Mouse (Mus musculus) macrophage (primary cell): Measurements from ENCODE around the gene Per1. TPM values are rescaled to one million over a fixed set of nuclear protein-coding genes. Genes with fewer than 3 reads are reported as not detected.

ENCODE experiments used
- H3K27ac ChIP-seq: fragments of 350-480 bp; formaldehyde crosslinking; 2 replicates; pipeline ENCODE4 v1.9.0; 2021
- H3K36me3 ChIP-seq: fragments of 350-480 bp; formaldehyde crosslinking; 2 replicates; pipeline ENCODE4 v1.9.0; 2021; ENCODE audit errors: inconsistent target
- H3K4me3 ChIP-seq: fragments of 350-480 bp; formaldehyde crosslinking; 2 replicates; pipeline ENCODE4 v1.9.0; 2021; ENCODE audit errors: inconsistent target
- H3K79me2 ChIP-seq: fragments of 350-480 bp; formaldehyde crosslinking; 2 replicates; pipeline ENCODE4 v1.9.0; 2021; ENCODE audit errors: inconsistent target
- WGBS: methylation state at CpG from one replicate; pipeline ENCODE4 v1.1.7; 2026; ENCODE audit warnings: inconsistent platforms; ENCODE audit not compliant: missing documents; 5-methylcytosine and 5-hydroxymethylcytosine counted together
- polyA plus RNA-seq: library from polyadenylated mRNA; stranded (reverse); fragments of 250-400 nt; gene quantifications from 3 replicates; pipeline ENCODE4 v1.2.4, GENCODE M21; 2018; ENCODE audit warnings: inconsistent platforms

Per1 gene
- polyA plus RNA-seq, 1 experiment from 2014 or later: 17.5 TPM

- Histone ChIP-seq H3K36me3 (no peaks in the 10 kb centered on the region), H3K4me3 (peak overlapping the region; percentile 53), H3K27ac (no peak overlapping the region), H3K79me2 (no peaks in the 10 kb centered on the region)
- WGBS: 7% methylated on average over 20 of the region's 20 CpGs
Measured at GRCm38 (mm10) chr11:69125919-69126705, 31.1 kb downstream of the Per1 start.

- 71% methylated on average over 2 of the region's 2 CpGs for WGBS
- Histone ChIP-seq H3K79me2 (no peaks in the 10 kb centered on the region), H3K27ac (no peak overlapping the region), H3K4me3 (no peak overlapping the region), H3K36me3 (no peaks in the 10 kb centered on the region)
Measured at GRCm38 (mm10) chr11:69126706-69127095, 31.7 kb downstream of the Per1 start.

GRCm38 (mm10) chr11:69128426-69129122 lies 33.6 kb downstream of the Per1 start:
- H3K27ac ChIP-seq: no peak overlapping the region
- 72% methylated on average over 8 of the region's 8 CpGs for WGBS
- H3K79me2 ChIP-seq: no peaks in the 10 kb centered on the region
- no peak overlapping the region for H3K4me3 ChIP-seq
- no peaks in the 10 kb centered on the region for H3K36me3 ChIP-seq

- WGBS: 76% methylated on average over 5 of the region's 5 CpGs
- Histone ChIP-seq H3K36me3 (no peaks in the 10 kb centered on the region), H3K4me3 (no peak overlapping the region)
Measured at GRCm38 (mm10) chr11:69133566-69133922, 38.5 kb downstream of the Per1 start.

GRCm38 (mm10) chr11:69133923-69134621 lies 39.1 kb downstream of the Per1 start:
- Histone ChIP-seq H3K79me2 (no peaks in the 10 kb centered on the region), H3K36me3 (no peaks in the 10 kb centered on the region), H3K4me3 (no peak overlapping the region), H3K27ac (no peak overlapping the region)
- 17% methylated on average over 34 of the region's 34 CpGs for WGBS

More at GRCm38 (mm10) chr11:69133566-69133922, 38.5 kb downstream of the Per1 start:
- H3K27ac ChIP-seq: no peak overlapping the region
- H3K79me2 ChIP-seq: no peaks in the 10 kb centered on the region

- Histone ChIP-seq H3K4me3 (no peak overlapping the region), H3K36me3 (no peaks in the 10 kb centered on the region), H3K27ac (no peak overlapping the region), H3K79me2 (no peaks in the 10 kb centered on the region)
- 70% methylated on average over 8 of the region's 8 CpGs for WGBS
Measured at GRCm38 (mm10) chr11:69134622-69134968, 39.6 kb downstream of the Per1 start.

GRCm38 (mm10) chr11:69135361-69135760 lies 40.3 kb downstream of the Per1 start:
- H3K4me3 ChIP-seq: no peak overlapping the region
- no peaks in the 10 kb centered on the region for H3K79me2 ChIP-seq
- no peaks in the 10 kb centered on the region for H3K36me3 ChIP-seq
- no peak overlapping the region for H3K27ac ChIP-seq
- WGBS: 68% methylated on average over 6 of the region's 6 CpGs

- no peak overlapping the region for H3K4me3 ChIP-seq
- no peaks in the 10 kb centered on the region for H3K36me3 ChIP-seq
- 87% methylated on average over 7 of the region's 7 CpGs for whole genome bisulfite sequencing
- no peak overlapping the region for H3K27ac ChIP-seq
- H3K79me2 ChIP-seq: no peaks in the 10 kb centered on the region
Measured at GRCm38 (mm10) chr11:69147546-69147945, 52.5 kb downstream of the Per1 start.

- 85% methylated on average over 5 of the region's 5 CpGs for WGBS
- no peaks in the 10 kb centered on the region for H3K36me3 ChIP-seq
- H3K27ac ChIP-seq: no peak overlapping the region
- no peak overlapping the region for H3K4me3 ChIP-seq
- no peaks in the 10 kb centered on the region for H3K79me2 ChIP-seq
Measured at GRCm38 (mm10) chr11:69148451-69148960, 53.5 kb downstream of the Per1 start.

- no peak overlapping the region for H3K4me3 ChIP-seq
- no peak overlapping the region for H3K27ac ChIP-seq
- no peaks in the 10 kb centered on the region for H3K79me2 ChIP-seq
- no peaks in the 10 kb centered on the region for H3K36me3 ChIP-seq
- WGBS: 80% methylated on average over 6 of the region's 6 CpGs
Measured at GRCm38 (mm10) chr11:69149728-69150127, 54.7 kb downstream of the Per1 start.

GRCm38 (mm10) chr11:69150444-69150843 lies 55.4 kb downstream of the Per1 start:
- no peak overlapping the region for H3K27ac ChIP-seq
- no peaks in the 10 kb centered on the region for H3K36me3 ChIP-seq
- no peaks in the 10 kb centered on the region for H3K79me2 ChIP-seq
- WGBS: 10% methylated on average over 7 of the region's 7 CpGs
- H3K4me3 ChIP-seq: no peak overlapping the region

- WGBS: 80% methylated on average over 6 of the region's 6 CpGs
Measured at GRCm38 (mm10) chr11:69151004-69151403, 56.0 kb downstream of the Per1 start.

GRCm38 (mm10) chr11:69153831-69154230 lies 58.8 kb downstream of the Per1 start:
- no peaks in the 10 kb centered on the region for H3K36me3 ChIP-seq
- 81% methylated on average over 8 of the region's 8 CpGs for WGBS
- no peak overlapping the region for H3K27ac ChIP-seq
- no peak overlapping the region for H3K4me3 ChIP-seq
- no peaks in the 10 kb centered on the region for H3K79me2 ChIP-seq

More at GRCm38 (mm10) chr11:69151004-69151403, 56.0 kb downstream of the Per1 start:
- H3K27ac ChIP-seq: no peak overlapping the region
- no peaks in the 10 kb centered on the region for H3K36me3 ChIP-seq
- no peaks in the 10 kb centered on the region for H3K79me2 ChIP-seq
- no peak overlapping the region for H3K4me3 ChIP-seq

- no peak overlapping the region for H3K4me3 ChIP-seq
- 29% methylated on average over 1 of the region's 1 CpGs for WGBS
- no peak overlapping the region for H3K27ac ChIP-seq
- H3K36me3 ChIP-seq: no peaks in the 10 kb centered on the region
- no peaks in the 10 kb centered on the region for H3K79me2 ChIP-seq
Measured at GRCm38 (mm10) chr11:69155351-69155750, 60.3 kb downstream of the Per1 start.

GRCm38 (mm10) chr11:69156800-69157199 lies 61.8 kb downstream of the Per1 start, which contains the start of gene Alox12b:
TSS of gene Alox12b (plus strand) at chr11:69156989.
- Histone ChIP-seq H3K4me3 (no peak within 1 kb of the TSS), H3K36me3 (no peaks in the 10 kb centered on the region), H3K79me2 (no peaks in the 10 kb centered on the region), H3K27ac (no peak within 1 kb of the TSS)
- 12% methylated on average over 18 of the region's 18 CpGs for WGBS
